Mouse (Mus musculus) kidney, embryonic 14.5 days (tissue): Measurements from ENCODE around the gene Rbm28. TPM values are rescaled to one million over a fixed set of nuclear protein-coding genes. Genes with fewer than 3 reads are reported as not detected.
A peak's percentile ranks its signal among the peaks of the same experiment; 100 is the strongest.

Experiments used
- ATAC-seq: fragments of 200-750 bp; cut with Nextera tagmentation; 2 replicates; pipeline ENCODE4 v1.8.0; 2017; ENCODE audit warnings: moderate number of reproducible peaks, mild to moderate bottlenecking, moderate TSS enrichment, moderate library complexity; ENCODE audit not compliant: low FRiP score, low TSS enrichment
- H3K27ac ChIP-seq: fragments of 300-500 bp; sonication (generic); 2 replicates; pipeline ENCODE4 v1.5.1; 2014; ENCODE audit warnings: low read depth, mild to moderate bottlenecking, low read length, moderate library complexity, mixed read lengths
- H3K27me3 ChIP-seq: fragments of 300-500 bp; sonication (generic); 2 replicates; pipeline ENCODE4 v1.6.1; 2014; ENCODE audit warnings: mild to moderate bottlenecking, low read length; ENCODE audit not compliant: control insufficient read depth, insufficient read depth
- H3K36me3 ChIP-seq: fragments of 300-500 bp; sonication (generic); 2 replicates; pipeline ENCODE4 v1.6.1; 2014; ENCODE audit warnings: low read length, mixed read lengths; ENCODE audit not compliant: control insufficient read depth, insufficient read depth
- H3K4me1 ChIP-seq: fragments of 300-500 bp; sonication (generic); 2 replicates; pipeline ENCODE4 v1.6.1; 2014; ENCODE audit warnings: low read length, mixed read lengths; ENCODE audit not compliant: control insufficient read depth, insufficient read depth
- H3K4me2 ChIP-seq: fragments of 300-500 bp; sonication (generic); replicated peaks from 2 replicates; pipeline ENCODE4 v1.6.1; 2014; ENCODE audit warnings: low read depth, mild to moderate bottlenecking, low read length
- H3K4me3 ChIP-seq: fragments of 300-500 bp; sonication (generic); 2 replicates; pipeline ENCODE4 v1.5.1; 2014; ENCODE audit warnings: mild to moderate bottlenecking, low read length
- H3K9ac ChIP-seq: fragments of 300-500 bp; sonication (generic); 2 replicates; pipeline ENCODE4 v1.6.1; 2014; ENCODE audit warnings: low read depth, mild to moderate bottlenecking, low read length, moderate library complexity
- H3K9me3 ChIP-seq: fragments of 300-500 bp; sonication (generic); 2 replicates; pipeline ENCODE4 v1.6.1; 2016; ENCODE audit warnings: low read length; ENCODE audit not compliant: control insufficient read depth
- WGBS: fragments of 180-500 bp; shearing (Covaris S2); extraction: QIAGEN DNeasy Blood & Tissue Kit; methylation state at CpG from one replicate; pipeline ENCODE4 v1.1.7; 2014; 5-methylcytosine and 5-hydroxymethylcytosine counted together
- polyA plus RNA-seq: library from polyadenylated mRNA; unstranded; fragments of >200 nt; fragmentation: Nextera tagmentation; extraction: Ambion mirVana; gene quantifications from 2 replicates; pipeline ENCODE4 v1.2.1, GENCODE M21; 2014

The Rbm28 gene
- polyA plus RNA-seq, 1 experiment from 2014 or later, result 65.8 TPM

- Histone ChIP-seq H3K27ac (no peak overlapping the region), H3K36me3 (peaks cover 16% of the 10 kb centered on the region), H3K9ac (no peak overlapping the region), H3K4me1 (peaks cover 6% of the 10 kb centered on the region), H3K9me3 (no peaks in the 10 kb centered on the region), H3K4me2 (no peak overlapping the region), H3K27me3 (no peaks in the 10 kb centered on the region), H3K4me3 (no peak overlapping the region)
- 96% methylated on average over 10 of the region's 10 CpGs for WGBS
- no peak for ATAC-seq
Observed at GRCm38 (mm10) chr6:29206006-29206405, 41.2 kb upstream of the Rbm28 start.

GRCm38 (mm10) chr6:29204932-29205614 is 40.3 kb upstream of the Rbm28 start:
- Histone ChIP-seq H3K4me2 (no peak overlapping the region), H3K27ac (no peak overlapping the region)
- ATAC-seq, result peak; percentile 43

GRCm38 (mm10) chr6:29203861-29204585 is 39.2 kb upstream of the Rbm28 start:
- no peak overlapping the region for H3K4me2 ChIP-seq
- H3K27ac ChIP-seq, result no peak overlapping the region
- no peaks in the 10 kb centered on the region for H3K27me3 ChIP-seq
- ATAC-seq, result no peak
- no peaks in the 10 kb centered on the region for H3K9me3 ChIP-seq
- WGBS, result 84% methylated on average over 6 of the region's 6 CpGs
- no peak overlapping the region for H3K4me3 ChIP-seq
- H3K36me3 ChIP-seq, result peaks cover 16% of the 10 kb centered on the region
- H3K9ac ChIP-seq, result no peak overlapping the region
- no peaks in the 10 kb centered on the region for H3K4me1 ChIP-seq

More at GRCm38 (mm10) chr6:29204932-29205614, 40.3 kb upstream of the Rbm28 start:
- H3K27me3 ChIP-seq, result no peaks in the 10 kb centered on the region
- H3K36me3 ChIP-seq, result peaks cover 16% of the 10 kb centered on the region
- no peaks in the 10 kb centered on the region for H3K9me3 ChIP-seq
- no peak overlapping the region for H3K4me3 ChIP-seq
- H3K4me1 ChIP-seq, result no peaks in the 10 kb centered on the region; the same call in 1 of the 2 replicates
- 58% methylated on average over 15 of the region's 15 CpGs for WGBS
- no peak overlapping the region for H3K9ac ChIP-seq

- ATAC-seq, result no peak
- 89% methylated on average over 13 of the region's 13 CpGs for WGBS
- no peak overlapping the region for H3K4me2 ChIP-seq
- H3K4me1 ChIP-seq, result 0 out of 2 replicates have a peak, but pooled peaks cover 3% of the 10 kb centered on the region
- no peaks in the 10 kb centered on the region for H3K9me3 ChIP-seq
- no peak overlapping the region for H3K4me3 ChIP-seq
- H3K36me3 ChIP-seq, result peaks cover 16% of the 10 kb centered on the region
- H3K9ac ChIP-seq, result no peak overlapping the region
- no peak overlapping the region for H3K27ac ChIP-seq
- no peaks in the 10 kb centered on the region for H3K27me3 ChIP-seq
Observed at GRCm38 (mm10) chr6:29203096-29203495, 38.3 kb upstream of the Rbm28 start.

GRCm38 (mm10) chr6:29201988-29202387 is 37.2 kb upstream of the Rbm28 start:
- Histone ChIP-seq H3K9me3 (no peaks in the 10 kb centered on the region), H3K36me3 (peaks cover 16% of the 10 kb centered on the region)
- WGBS, result 84% methylated on average over 8 of the region's 8 CpGs

GRCm38 (mm10) chr6:29201341-29201740 is 36.5 kb upstream of the Rbm28 start:
- 94% methylated on average over 5 of the region's 5 CpGs for WGBS
- Histone ChIP-seq H3K4me2 (no peak overlapping the region), H3K36me3 (peaks cover 16% of the 10 kb centered on the region), H3K4me3 (no peak overlapping the region), H3K27me3 (no peaks in the 10 kb centered on the region), H3K9me3 (no peaks in the 10 kb centered on the region), H3K27ac (no peak overlapping the region), H3K4me1 (0 out of 2 replicates have a peak, but pooled peaks cover 4% of the 10 kb centered on the region), H3K9ac (no peak overlapping the region)
- no peak for ATAC-seq

More at GRCm38 (mm10) chr6:29201988-29202387, 37.2 kb upstream of the Rbm28 start:
- Histone ChIP-seq H3K4me3 (no peak overlapping the region), H3K4me2 (no peak overlapping the region), H3K4me1 (0 out of 2 replicates have a peak, but pooled peaks cover 4% of the 10 kb centered on the region), H3K9ac (no peak overlapping the region; the same call in 1 of the 2 replicates), H3K27me3 (no peaks in the 10 kb centered on the region), H3K27ac (no peak overlapping the region)
- no peak for ATAC-seq

GRCm38 (mm10) chr6:29200496-29200895 is 35.7 kb upstream of the Rbm28 start:
- no peak for ATAC-seq
- Histone ChIP-seq H3K9me3 (no peaks in the 10 kb centered on the region), H3K9ac (no peak overlapping the region), H3K27ac (no peak overlapping the region), H3K4me1 (0 out of 2 replicates have a peak, but pooled peaks cover 4% of the 10 kb centered on the region), H3K4me2 (no peak overlapping the region), H3K4me3 (no peak overlapping the region), H3K36me3 (peaks cover 10% of the 10 kb centered on the region; the same call in 1 of the 2 replicates), H3K27me3 (no peaks in the 10 kb centered on the region)
- 64% methylated on average over 3 of the region's 3 CpGs for WGBS

GRCm38 (mm10) chr6:29199223-29199855 is 34.5 kb upstream of the Rbm28 start:
- Histone ChIP-seq H3K4me2 (peak overlapping the region; percentile 38), H3K9me3 (no peaks in the 10 kb centered on the region), H3K9ac (no peak overlapping the region), H3K4me3 (peak overlapping the region; percentile 28; the same call in 1 of the 2 replicates), H3K4me1 (0 out of 2 replicates have a peak, but pooled peaks cover 4% of the 10 kb centered on the region), H3K36me3 (peaks cover 9% of the 10 kb centered on the region; the same call in 1 of the 2 replicates), H3K27ac (no peak overlapping the region), H3K27me3 (no peaks in the 10 kb centered on the region)
- 32% methylated on average over 8 of the region's 8 CpGs for WGBS
- ATAC-seq, result no peak
